Mouse (Mus musculus) stomach, embryonic 15.5 days (tissue): ENCODE results near the gene Krt222. TPM values are rescaled to one million over a fixed set of nuclear protein-coding genes. Genes with fewer than 3 reads are reported as not detected.
A peak's percentile ranks its signal among the peaks of the same experiment; 100 is the strongest.
"Not testable (repeated sequence)": the region's sequence is repeated elsewhere in the genome, so short reads cannot be mapped to it uniquely, and the experiment has no call there.

Experiments used
- ATAC-seq: fragments of 200-750 bp; cut with Nextera tagmentation; 2 replicates; pipeline ENCODE4 v1.8.0; 2017; ENCODE audit warnings: low read depth, moderate number of reproducible peaks, moderate TSS enrichment; ENCODE audit not compliant: insufficient read depth, low FRiP score
- H3K27ac ChIP-seq: fragments of 300-500 bp; sonication (generic); 2 replicates; pipeline ENCODE4 v1.5.1; 2015; ENCODE audit warnings: mild to moderate bottlenecking, inconsistent platforms
- H3K27me3 ChIP-seq: fragments of 300-500 bp; sonication (generic); replicated peaks from 2 replicates; pipeline ENCODE4 v1.6.1; 2015; ENCODE audit warnings: inconsistent platforms
- H3K36me3 ChIP-seq: fragments of 300-500 bp; sonication (generic); 2 replicates; pipeline ENCODE4 v1.6.1; 2015; ENCODE audit warnings: inconsistent platforms
- H3K4me1 ChIP-seq: fragments of 300-500 bp; sonication (generic); 2 replicates; pipeline ENCODE4 v1.6.1; 2015; ENCODE audit warnings: inconsistent platforms
- H3K4me2 ChIP-seq: fragments of 300-500 bp; sonication (generic); 2 replicates; pipeline ENCODE4 v1.6.1; 2015; ENCODE audit warnings: mild to moderate bottlenecking, inconsistent platforms
- H3K4me3 ChIP-seq: fragments of 300-500 bp; sonication (generic); replicated peaks from 2 replicates; pipeline ENCODE4 v1.5.1; 2015; ENCODE audit warnings: inconsistent platforms
- H3K9ac ChIP-seq: fragments of 300-500 bp; sonication (generic); 2 replicates; pipeline ENCODE4 v1.6.1; 2015; ENCODE audit warnings: inconsistent platforms
- H3K9me3 ChIP-seq: fragments of 300-500 bp; sonication (generic); 2 replicates; pipeline ENCODE4 v1.6.1; 2016; ENCODE audit warnings: inconsistent platforms
- WGBS: fragments of 180-500 bp; shearing (Covaris S2); methylation state at CpG from one replicate; pipeline ENCODE4 v1.1.7; 2015; 5-methylcytosine and 5-hydroxymethylcytosine counted together
- polyA plus RNA-seq: library from polyadenylated mRNA; unstranded; fragments of >200 nt; fragmentation: Nextera tagmentation; extraction: Ambion mirVana; gene quantifications from 2 replicates; pipeline ENCODE4 v1.2.1, GENCODE M21; 2015

Gene Krt222
- polyA plus RNA-seq, 1 experiment from 2014 or later, result 0.31 TPM

DNA sequence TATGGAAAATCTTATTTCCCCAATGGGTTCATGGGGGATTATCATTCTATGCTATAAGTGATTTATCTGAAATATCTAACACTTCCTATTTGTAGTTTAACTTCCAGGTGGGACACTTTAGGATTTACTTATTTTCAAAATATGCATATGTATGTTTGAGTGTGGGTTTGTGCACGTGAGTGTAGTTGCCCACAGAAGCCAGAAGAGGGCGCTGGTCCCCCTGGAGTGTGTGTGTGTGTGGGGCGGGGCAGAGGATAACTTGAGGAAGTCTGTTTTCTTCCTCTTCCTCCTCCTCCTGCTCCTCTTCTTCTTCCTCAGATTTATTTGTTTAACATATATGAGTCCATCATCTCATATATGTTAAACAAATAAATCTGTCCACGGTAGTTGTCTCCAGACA lies 12.3 kb upstream of the Krt222 start:
- Histone ChIP-seq H3K9me3 (no peaks in the 10 kb centered on the region), H3K9ac (no peak overlapping the region), H3K4me1 (no peaks in the 10 kb centered on the region), H3K4me2 (no peak overlapping the region), H3K4me3 (no peak overlapping the region), H3K36me3 (no peaks in the 10 kb centered on the region), H3K27me3 (no peaks in the 10 kb centered on the region), H3K27ac (no peak overlapping the region)
- WGBS, result 65% methylated on average over 4 of the region's 4 CpGs
- no peak for ATAC-seq

- Histone ChIP-seq H3K9me3 (no peaks in the 10 kb centered on the region), H3K27me3 (no peaks in the 10 kb centered on the region), H3K27ac (no peak overlapping the region), H3K36me3 (no peaks in the 10 kb centered on the region), H3K9ac (no peak overlapping the region), H3K4me3 (no peak overlapping the region), H3K4me2 (no peak overlapping the region), H3K4me1 (no peaks in the 10 kb centered on the region)
- ATAC-seq, result no peak
- WGBS, result 84% methylated on average over 8 of the region's 8 CpGs
Measured at GRCm38 (mm10) chr11:99255316-99255715, 11.4 kb upstream of the Krt222 start.

DNA sequence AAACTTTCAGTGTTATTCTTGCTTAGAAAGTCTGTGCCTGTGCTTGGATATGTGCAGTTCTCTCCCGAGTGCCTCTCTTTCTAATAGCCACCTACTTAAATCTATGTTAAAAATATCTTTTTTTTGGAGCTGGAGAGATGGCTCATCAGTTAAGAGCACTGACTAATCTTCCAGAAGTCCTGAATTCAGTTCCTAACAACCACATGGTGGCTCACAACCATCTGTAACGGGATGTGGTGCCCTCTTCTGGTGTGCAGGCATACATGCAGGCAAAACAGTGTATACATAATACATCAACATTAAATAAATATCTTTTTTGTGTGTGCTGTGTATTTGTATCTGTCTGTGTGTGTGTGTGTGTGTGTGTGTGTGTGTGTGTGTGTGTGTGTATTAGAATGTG lies 10.0 kb upstream of the Krt222 start:
- no peaks in the 10 kb centered on the region for H3K4me1 ChIP-seq
- H3K9ac ChIP-seq, result no peak overlapping the region
- H3K36me3 ChIP-seq, result no peaks in the 10 kb centered on the region
- no peaks in the 10 kb centered on the region for H3K27me3 ChIP-seq
- H3K4me2 ChIP-seq, result no peak overlapping the region
- no peaks in the 10 kb centered on the region for H3K9me3 ChIP-seq
- WGBS, result 54% methylated on average over 2 of the region's 2 CpGs
- H3K4me3 ChIP-seq, result no peak overlapping the region
- ATAC-seq, result no peak
- H3K27ac ChIP-seq, result no peak overlapping the region

DNA sequence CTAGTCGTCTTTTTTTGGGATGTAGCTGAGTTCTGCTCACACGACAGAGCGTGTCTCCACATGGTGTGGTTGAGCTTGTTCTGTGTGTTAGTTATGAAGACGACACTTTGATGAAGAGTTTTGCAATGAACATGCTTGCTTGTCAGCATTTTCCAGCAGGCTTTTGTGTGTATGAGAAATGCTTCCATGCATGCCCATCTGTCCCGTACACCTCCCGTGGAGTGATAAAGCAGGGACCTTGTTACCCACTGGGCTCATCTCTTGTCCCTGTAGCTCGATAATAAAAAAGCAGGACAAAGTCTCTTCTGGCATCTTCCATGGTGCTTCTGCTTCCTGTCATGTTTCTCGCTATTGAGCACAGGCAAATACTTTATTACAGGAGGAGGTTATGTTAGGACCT lies 8.8 kb upstream of the Krt222 start:
- 69% methylated on average over 8 of the region's 8 CpGs for WGBS
- Histone ChIP-seq H3K4me3 (no peak overlapping the region), H3K9ac (no peak overlapping the region), H3K27ac (no peak overlapping the region), H3K4me2 (no peak overlapping the region), H3K4me1 (no peaks in the 10 kb centered on the region), H3K27me3 (no peaks in the 10 kb centered on the region), H3K36me3 (no peaks in the 10 kb centered on the region), H3K9me3 (no peaks in the 10 kb centered on the region)
- no peak for ATAC-seq

GRCm38 (mm10) chr11:99250666-99251065 lies 6.8 kb upstream of the Krt222 start:
- 47% methylated on average over 3 of the region's 3 CpGs for WGBS
- Histone ChIP-seq H3K4me3 (no peak overlapping the region), H3K4me2 (no peak overlapping the region), H3K9ac (no peak overlapping the region), H3K9me3 (no peaks in the 10 kb centered on the region), H3K36me3 (no peaks in the 10 kb centered on the region), H3K27ac (no peak overlapping the region), H3K27me3 (no peaks in the 10 kb centered on the region), H3K4me1 (no peaks in the 10 kb centered on the region)
- no peak for ATAC-seq

GRCm38 (mm10) chr11:99250241-99250640 lies 6.4 kb upstream of the Krt222 start:
- no peak overlapping the region for H3K27ac ChIP-seq
- no peak overlapping the region for H3K4me3 ChIP-seq
- H3K27me3 ChIP-seq, result no peaks in the 10 kb centered on the region
- no peaks in the 10 kb centered on the region for H3K36me3 ChIP-seq
- WGBS, result 45% methylated on average over 5 of the region's 5 CpGs
- H3K4me1 ChIP-seq, result no peaks in the 10 kb centered on the region
- H3K4me2 ChIP-seq, result no peak overlapping the region
- no peak overlapping the region for H3K9ac ChIP-seq
- no peak for ATAC-seq
- no peaks in the 10 kb centered on the region for H3K9me3 ChIP-seq

- Histone ChIP-seq H3K36me3 (no peaks in the 10 kb centered on the region), H3K4me1 (peaks cover under 1% of the 10 kb centered on the region; the same call in 1 of the 2 replicates), H3K4me2 (no peak overlapping the region), H3K9ac (no peak overlapping the region), H3K27ac (no peak overlapping the region), H3K9me3 (no peaks in the 10 kb centered on the region), H3K27me3 (no peaks in the 10 kb centered on the region), H3K4me3 (no peak overlapping the region)
- 64% methylated on average over 4 of the region's 4 CpGs for WGBS
- no peak for ATAC-seq
Measured at GRCm38 (mm10) chr11:99249115-99249514, 5.2 kb upstream of the Krt222 start.

GRCm38 (mm10) chr11:99247916-99248315 lies 4.0 kb upstream of the Krt222 start:
- 95% methylated on average over 4 of the region's 4 CpGs for WGBS
- ATAC-seq, result no peak

GRCm38 (mm10) chr11:99244519-99244918 lies 634 bp upstream of the Krt222 start:
- not testable (repeated sequence) for H3K4me2 ChIP-seq
- WGBS, result 40% methylated on average over 3 of the region's 3 CpGs

More at GRCm38 (mm10) chr11:99247916-99248315, 4.0 kb upstream of the Krt222 start:
- Histone ChIP-seq H3K9me3 (no peaks in the 10 kb centered on the region), H3K4me3 (no peak overlapping the region), H3K9ac (no peak overlapping the region), H3K27me3 (no peaks in the 10 kb centered on the region), H3K27ac (no peak overlapping the region), H3K36me3 (no peaks in the 10 kb centered on the region), H3K4me1 (peaks cover 6% of the 10 kb centered on the region; the same call in 1 of the 2 replicates), H3K4me2 (no peak overlapping the region)

DNA sequence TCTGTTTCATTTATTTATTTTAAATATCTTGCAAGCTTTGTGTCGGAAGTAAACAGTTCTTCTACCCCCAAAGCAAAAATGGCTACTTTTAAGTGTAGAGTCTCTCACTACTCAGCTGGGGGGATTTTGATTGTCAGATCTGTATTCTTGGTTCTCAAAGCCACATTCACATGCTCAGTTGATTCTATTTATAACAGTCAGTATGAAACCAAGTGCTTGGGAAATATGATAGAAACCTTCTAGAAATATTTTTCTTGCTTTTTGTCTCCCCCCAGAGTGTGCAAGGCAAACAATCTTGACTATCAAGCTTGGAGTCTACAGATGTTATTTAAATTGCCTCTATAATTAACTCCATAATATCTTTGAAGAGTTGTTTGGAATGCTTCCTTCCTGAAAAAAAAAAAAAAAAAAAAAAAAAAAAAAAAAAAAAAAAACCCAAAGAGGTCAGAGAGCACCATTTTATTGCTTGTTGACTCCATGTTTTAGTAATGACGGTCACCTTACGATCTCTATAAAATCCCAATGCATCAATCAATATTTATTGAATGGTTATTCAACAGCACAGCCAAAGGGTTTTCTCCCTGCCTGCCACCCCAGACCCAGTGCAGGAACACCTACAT lies 575 bp downstream of the Krt222 start:
- no peak for ATAC-seq
- Histone ChIP-seq H3K4me2 (peak overlapping the region; percentile 52), H3K4me1 (peaks cover 6% of the 10 kb centered on the region; the same call in 1 of the 2 replicates), H3K9me3 (no peaks in the 10 kb centered on the region), H3K9ac (no peak overlapping the region), H3K4me3 (peak overlapping the region; percentile 22; the same call in 1 of the 2 replicates), H3K27me3 (no peaks in the 10 kb centered on the region), H3K36me3 (no peaks in the 10 kb centered on the region), H3K27ac (no peak overlapping the region)
- WGBS, result 52% methylated on average over 3 of the region's 3 CpGs

More at GRCm38 (mm10) chr11:99244519-99244918, 634 bp upstream of the Krt222 start:
- not testable (repeated sequence) for H3K36me3 ChIP-seq, H3K4me1 ChIP-seq, H3K4me3 ChIP-seq, H3K9me3 ChIP-seq, H3K27me3 ChIP-seq, H3K27ac ChIP-seq, ATAC-seq, H3K9ac ChIP-seq

- H3K27ac ChIP-seq, result no peak overlapping the region
- no peaks in the 10 kb centered on the region for H3K9me3 ChIP-seq
- no peaks in the 10 kb centered on the region for H3K27me3 ChIP-seq
- H3K4me2 ChIP-seq, result no peak overlapping the region
- ATAC-seq, result no peak
- no peak overlapping the region for H3K4me3 ChIP-seq
- H3K4me1 ChIP-seq, result peaks cover 6% of the 10 kb centered on the region; the same call in 1 of the 2 replicates
- H3K36me3 ChIP-seq, result no peaks in the 10 kb centered on the region
- 75% methylated on average over 5 of the region's 5 CpGs for WGBS
- no peak overlapping the region for H3K9ac ChIP-seq
Measured at GRCm38 (mm10) chr11:99242056-99242455, 1.8 kb downstream of the Krt222 start.

GRCm38 (mm10) chr11:99238468-99238867 lies 5.4 kb downstream of the Krt222 start:
- Histone ChIP-seq H3K36me3 (no peaks in the 10 kb centered on the region), H3K9me3 (no peaks in the 10 kb centered on the region), H3K4me3 (no peak overlapping the region), H3K4me2 (no peak overlapping the region), H3K27ac (no peak overlapping the region), H3K27me3 (no peaks in the 10 kb centered on the region), H3K9ac (no peak overlapping the region), H3K4me1 (no peaks in the 10 kb centered on the region)
- 60% methylated on average over 14 of the region's 14 CpGs for WGBS
- no peak for ATAC-seq
